Mouse (Mus musculus) limb, embryonic 14.5 days (tissue): ENCODE measurements around the gene Lmln. TPM values are rescaled to one million over a fixed set of nuclear protein-coding genes. Genes with fewer than 3 reads are reported as not detected.
"Not testable (repeated sequence)": the region's sequence is repeated elsewhere in the genome, so short reads cannot be mapped to it uniquely, and the experiment has no call there.

ENCODE experiments used
- ATAC-seq: fragments of 200-750 bp; cut with Nextera tagmentation; 2 replicates; pipeline ENCODE4 v1.8.0; 2017; ENCODE audit warnings: low read depth, moderate number of reproducible peaks, moderate TSS enrichment; ENCODE audit not compliant: low FRiP score
- DNase-seq: peaks from one replicate; pipeline ENCODE4 v3.0.0-alpha.2; 2015; ENCODE audit warnings: low spot score
- H3K27ac ChIP-seq: fragments of 300-500 bp; sonication (generic); replicated peaks from 2 replicates; pipeline ENCODE4 v1.5.1; 2014; ENCODE audit warnings: low read depth, mild to moderate bottlenecking, low read length, moderate library complexity, mixed read lengths
- H3K27me3 ChIP-seq: fragments of 300-500 bp; sonication (generic); 2 replicates; pipeline ENCODE4 v1.6.1; 2014; ENCODE audit warnings: low read length, mixed read lengths; ENCODE audit not compliant: control insufficient read depth, insufficient read depth
- H3K36me3 ChIP-seq: fragments of 300-500 bp; sonication (generic); 2 replicates; pipeline ENCODE4 v1.6.1; 2014; ENCODE audit warnings: mild to moderate bottlenecking, low read length, moderate library complexity, mixed read lengths; ENCODE audit not compliant: control insufficient read depth, insufficient read depth
- H3K4me1 ChIP-seq: fragments of 300-500 bp; sonication (generic); 2 replicates; pipeline ENCODE4 v1.6.1; 2014; ENCODE audit warnings: antibody characterized with exemption, low read length, mixed read lengths; ENCODE audit not compliant: control insufficient read depth, insufficient read depth
- H3K4me2 ChIP-seq: fragments of 300-500 bp; sonication (generic); replicated peaks from 2 replicates; pipeline ENCODE4 v1.6.1; 2014; ENCODE audit warnings: low read depth, mild to moderate bottlenecking, low read length, moderate library complexity; ENCODE audit not compliant: severe bottlenecking
- H3K4me3 ChIP-seq: fragments of 300-500 bp; sonication (generic); replicated peaks from 2 replicates; pipeline ENCODE4 v1.5.1; 2014; ENCODE audit warnings: low read length
- H3K9ac ChIP-seq: fragments of 300-500 bp; sonication (generic); 2 replicates; pipeline ENCODE4 v1.6.1; 2014; ENCODE audit warnings: mild to moderate bottlenecking, low read depth, low read length, moderate library complexity; ENCODE audit not compliant: severe bottlenecking
- H3K9me3 ChIP-seq: fragments of 300-500 bp; sonication (generic); 2 replicates; pipeline ENCODE4 v1.6.1; 2016; ENCODE audit warnings: low read length; ENCODE audit not compliant: control insufficient read depth
- POLR2A ChIP-seq: fragments of 200-500 bp; IDR thresholded peaks from 2 replicates; pipeline ENCODE4 v1.8.0; 2012; ENCODE audit warnings: inconsistent platforms, mild to moderate bottlenecking, moderate library complexity, borderline replicate concordance; ENCODE audit not compliant: insufficient read depth, insufficient read length; ENCODE audit errors: extremely low read depth
- WGBS: fragments of 180-500 bp; shearing (Covaris S2); extraction: QIAGEN DNeasy Blood & Tissue Kit; methylation state at CpG from one replicate; pipeline ENCODE4 v1.1.7; 2014; 5-methylcytosine and 5-hydroxymethylcytosine counted together
- polyA plus RNA-seq, 2 experiments: library from polyadenylated mRNA; depleted of rRNA in 1 of 2; stranded (reverse) in 1 of 2; unstranded in 1 of 2; fragments of >200 nt; fragmentation: Nextera tagmentation in 1 of 2; extraction: Ambion mirVana in 1 of 2; gene quantifications; 2 replicates each; pipeline versions ENCODE4 v1.2.1 to v1.2.3; 2012 to 2014

Gene Lmln
- polyA plus RNA-seq, 2 experiments = 1.9 to 3.6 TPM

GRCm38 (mm10) chr16:33049809-33050208 lies 12.5 kb upstream of the Lmln start:
- WGBS = 85% methylated on average over 16 of the region's 16 CpGs
- no peak overlapping the region for H3K4me2 ChIP-seq
- no peaks in the 10 kb centered on the region for H3K9me3 ChIP-seq
- ATAC-seq (no peak), DNase-seq (no peak)
- no peak overlapping the region for H3K4me3 ChIP-seq
- H3K27ac ChIP-seq = no peak overlapping the region
- no peaks in the 10 kb centered on the region for H3K36me3 ChIP-seq
- H3K4me1 ChIP-seq = no peaks in the 10 kb centered on the region
- no peak overlapping the region for H3K9ac ChIP-seq
- H3K27me3 ChIP-seq = no peaks in the 10 kb centered on the region
- no peak for TF ChIP-seq POLR2A

GRCm38 (mm10) chr16:33053141-33053540 lies 9.2 kb upstream of the Lmln start:
- no peak for ATAC-seq
- Histone ChIP-seq H3K4me2 (no peak overlapping the region), H3K9me3 (no peaks in the 10 kb centered on the region), H3K4me1 (peaks cover 7% of the 10 kb centered on the region; the same call in 1 of the 2 replicates), H3K27ac (no peak overlapping the region), H3K9ac (no peak overlapping the region), H3K27me3 (no peaks in the 10 kb centered on the region), H3K4me3 (no peak overlapping the region), H3K36me3 (peaks cover 3% of the 10 kb centered on the region)
- 62% methylated on average over 5 of the region's 5 CpGs for WGBS
- DNase-seq = no peak
- no peak for TF ChIP-seq POLR2A

DNA sequence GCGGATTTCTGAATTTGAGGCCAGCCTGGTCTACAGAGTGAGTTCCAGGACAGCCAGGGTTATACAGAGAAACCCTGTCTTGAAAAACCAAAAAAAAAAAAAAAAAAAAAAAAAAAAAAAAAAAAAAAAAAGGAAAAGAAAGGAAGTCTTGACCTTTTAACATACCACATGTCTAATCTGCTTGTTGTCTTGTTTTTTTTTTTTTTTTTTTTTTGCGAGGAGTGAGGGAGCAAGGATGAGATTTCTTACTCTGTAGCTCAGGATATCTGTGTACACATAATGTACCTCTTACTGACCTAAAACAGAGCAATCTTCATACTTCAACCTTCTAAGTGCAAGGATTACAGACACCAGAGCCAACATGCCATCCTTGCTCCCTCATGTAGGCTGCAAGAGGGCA lies 7.4 kb upstream of the Lmln start:
- 84% methylated on average over 2 of the region's 2 CpGs for WGBS
- ATAC-seq, DNase-seq, H3K9me3 ChIP-seq, H3K9ac ChIP-seq, H3K4me2 ChIP-seq, H3K4me1 ChIP-seq, H3K4me3 ChIP-seq, H3K27ac ChIP-seq, H3K27me3 ChIP-seq: not testable (repeated sequence)
- H3K36me3 ChIP-seq = peaks cover 21% of the 10 kb centered on the region

- Histone ChIP-seq H3K27me3 (no peaks in the 10 kb centered on the region), H3K36me3 (peaks cover 29% of the 10 kb centered on the region), H3K4me3 (peak overlapping the region; percentile 89), H3K27ac (peak overlapping the region; percentile 89; the same call in 1 of the 2 replicates), H3K9me3 (no peaks in the 10 kb centered on the region), H3K9ac (peak overlapping the region; percentile 90; the same call in 1 of the 2 replicates), H3K4me2 (peak overlapping the region; percentile 58), H3K4me1 (peaks cover 8% of the 10 kb centered on the region; the same call in 1 of the 2 replicates)
- 26% methylated on average over 10 of the region's 10 CpGs for WGBS
- ATAC-seq (no peak), DNase-seq (no peak)
- TF ChIP-seq POLR2A = no peak
Observed at GRCm38 (mm10) chr16:33055655-33056054, 6.7 kb upstream of the Lmln start.

DNA sequence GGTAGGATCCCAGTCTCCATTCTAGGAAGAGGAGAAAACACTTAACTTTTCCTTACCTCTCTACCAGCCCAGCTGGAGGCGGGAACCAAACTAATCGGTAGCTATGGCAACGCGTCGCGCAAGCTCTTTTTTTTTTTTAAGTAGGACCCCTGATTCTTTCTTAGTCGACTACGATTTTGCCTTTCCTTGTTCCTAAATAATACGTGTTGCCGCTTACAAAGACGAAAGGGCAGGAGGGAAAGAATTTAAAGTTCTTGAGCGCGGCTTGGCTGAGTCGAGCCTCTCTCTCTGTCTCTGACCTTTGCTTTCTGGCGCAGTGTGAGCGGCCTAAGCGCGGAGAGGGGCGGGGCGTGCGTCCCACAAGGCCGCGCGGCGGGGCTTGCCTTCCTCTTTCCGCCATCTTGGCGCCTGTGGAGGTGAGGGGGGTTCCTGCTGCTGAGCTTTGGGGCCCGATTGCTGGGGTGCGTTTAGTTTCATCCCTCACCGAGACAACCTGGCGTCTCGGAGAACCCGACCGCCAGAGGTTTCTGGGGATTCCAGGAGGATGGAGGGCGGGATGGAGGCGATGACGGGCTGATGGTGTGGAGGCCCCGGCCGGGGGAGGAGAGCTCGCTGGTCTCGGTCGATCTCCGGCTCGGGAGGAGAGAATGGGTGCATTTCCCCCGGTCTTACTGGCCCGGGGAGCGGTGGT lies 6.1 kb upstream of the Lmln start, which contains the start of the genes Iqcg and Rpl35a:
Iqcg (minus strand) TSS at position 124 of the 691 bp plus-strand sequence.
Rpl35a (plus strand) TSS at position 359 of the 691 bp plus-strand sequence.
- H3K4me2 ChIP-seq = peak within 1 kb of the TSS; percentile 58
- peak within 1 kb of the TSS; percentile 89 for H3K27ac ChIP-seq
- WGBS = under 1% methylated on average over 47 of the region's 47 CpGs
- peaks cover 34% of the 10 kb centered on the region for H3K36me3 ChIP-seq
- DNase-seq = peak; percentile 89
- no peaks in the 10 kb centered on the region for H3K9me3 ChIP-seq
- peak; percentile 93 for ATAC-seq
- H3K9ac ChIP-seq = peak within 1 kb of the TSS; percentile 90
- peak within 1 kb of the TSS; percentile 89 for H3K4me3 ChIP-seq
- TF ChIP-seq POLR2A = peak; percentile 90; the same call in 1 of the 2 replicates
- H3K4me1 ChIP-seq = peaks cover 8% of the 10 kb centered on the region; the same call in 1 of the 2 replicates
- H3K27me3 ChIP-seq = no peaks in the 10 kb centered on the region
